8 mouse cellular contexts compared by ENCODE assay signal in the genomic region with DNA sequence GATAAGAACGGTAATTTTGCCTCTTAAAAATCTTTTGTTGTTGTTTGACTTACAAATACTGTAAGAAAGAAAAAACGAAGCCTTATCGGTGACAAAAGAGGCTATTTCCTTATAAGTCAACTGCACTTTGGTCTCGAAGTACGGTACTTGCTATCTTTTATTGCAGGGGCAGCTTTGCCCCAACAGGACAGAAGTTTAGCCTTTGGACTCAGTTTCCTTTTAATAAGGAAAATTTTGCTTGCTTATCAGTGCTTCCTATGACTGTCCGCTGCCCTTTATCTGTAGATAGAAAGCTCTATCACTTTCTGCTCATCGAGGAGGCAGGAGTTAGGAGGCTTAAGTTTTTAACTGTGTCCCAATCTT. TPM values are rescaled to one million over a fixed set of nuclear protein-coding genes. Genes with fewer than 3 reads are reported as not detected.
DNase-seq lines count a peak whose midpoint lies in the region; ATAC-seq and TF ChIP-seq lines count a peak whose summit lies in the region.

No protein-coding gene starts in this region.

- in situ Hi-C loops in CH12.LX (cut with MboI; ENCODE audit: low pct_ligation_motif_present, low pct_unique_long_range_greater_than_20kb, low sequenced_read_pairs), result no loop called here

- peaks cover 46% of the 10 kb centered on the region for H3K79me2 ChIP-seq in CH12.LX (replicated peaks; ENCODE audit: control insufficient read depth, extremely low read depth, insufficient read depth, poor library complexity, severe bottlenecking)

- H3K9me3 ChIP-seq in heart, embryonic 11.5 days (replicated peaks; ENCODE audit: control insufficient read depth, low read length), result 0 out of 2 replicates have a peak, but pooled peaks cover 2% of the 10 kb centered on the region
- peaks cover 5% of the 10 kb centered on the region for H3K9me3 ChIP-seq in CH12.LX (replicated peaks; ENCODE audit: low read length)
- H3K9me3 ChIP-seq in forebrain, embryonic 15.5 days, result no peaks in the 10 kb centered on the region
- H3K9me3 ChIP-seq in liver, embryonic 15.5 days (replicated peaks), result no peaks in the 10 kb centered on the region

- ATAC-seq in heart, embryonic 11.5 days (replicated peaks; ENCODE audit: insufficient number of reproducible peaks, low FRiP score, low TSS enrichment), result no peak
- ATAC-seq in forebrain, embryonic 15.5 days (replicated peaks), result no peak
- ATAC-seq in liver, embryonic 15.5 days (ENCODE audit: insufficient read depth), result no peak

- no peaks in the 10 kb centered on the region for H3K36me3 ChIP-seq in heart, embryonic 11.5 days (ENCODE audit: control insufficient read depth, insufficient read depth, low read length)
- peaks cover 3 to 28% of the 10 kb centered on the region in 2 experiments for H3K36me3 ChIP-seq in CH12.LX (replicated peaks in 1 of 2; ENCODE audit: control insufficient read depth in 1 of 2, insufficient read depth in 1 of 2, low read length in 1 of 2)
- no peaks in the 10 kb centered on the region for H3K36me3 ChIP-seq in forebrain, embryonic 15.5 days
- 0 out of 2 replicates have a peak, but pooled peaks cover 3% of the 10 kb centered on the region for H3K36me3 ChIP-seq in liver, embryonic 15.5 days (replicated peaks)

- peaks cover 13% of the 10 kb centered on the region for H3K4me1 ChIP-seq in heart, embryonic 11.5 days (ENCODE audit: control insufficient read depth, insufficient read depth, low read length)
- H3K4me1 ChIP-seq in CH12.LX (ENCODE audit: control insufficient read depth in 1 of 2, insufficient read depth in 2 of 2), result peaks cover 8 to 40% of the 10 kb centered on the region in 2 experiments
- peaks cover 24% of the 10 kb centered on the region for H3K4me1 ChIP-seq in forebrain, embryonic 15.5 days
- H3K4me1 ChIP-seq in liver, embryonic 15.5 days (replicated peaks), result peaks cover 28% of the 10 kb centered on the region

- peak overlapping the region; percentile 95 for H3K4me3 ChIP-seq in heart, embryonic 11.5 days (ENCODE audit: low read depth, low read length)
- H3K4me3 ChIP-seq in CH12.LX (replicated peaks in 1 of 3; ENCODE audit: low read depth in 2 of 3, low read length in 2 of 3, poor library complexity in 1 of 3), result peak overlapping the region; percentile 89 to 98 (median 95)
- H3K4me3 ChIP-seq in forebrain, embryonic 15.5 days, result peak overlapping the region; percentile 85
- H3K4me3 ChIP-seq in liver, embryonic 15.5 days (replicated peaks), result peak overlapping the region; percentile 91

- H3K27me3 ChIP-seq in heart, embryonic 11.5 days (ENCODE audit: control insufficient read depth, insufficient read depth, low read length), result no peaks in the 10 kb centered on the region
- no peaks in the 10 kb centered on the region for H3K27me3 ChIP-seq in CH12.LX (replicated peaks)
- no peaks in the 10 kb centered on the region for H3K27me3 ChIP-seq in forebrain, embryonic 15.5 days
- no peaks in the 10 kb centered on the region for H3K27me3 ChIP-seq in liver, embryonic 15.5 days

- no peak for DNase-seq in heart, postnatal 36 days
- DNase-seq in CH12.LX (ENCODE audit: extremely low read depth), result no peak
- DNase-seq in layer of hippocampus, postnatal 10 days (ENCODE audit: low spot score in 2 of 2), result no peak
- DNase-seq in ovary, postnatal 14 days (ENCODE audit: low spot score), result no peak
- DNase-seq in spleen, adult 12 weeks (ENCODE audit: low spot score), result no peak

- TF ChIP-seq RAD21 in CH12.LX (IDR thresholded peaks at IDR 0.05; ENCODE audit: low read depth, low read length), result no peak

- H3K4me2 ChIP-seq in heart, embryonic 11.5 days, result peak overlapping the region; percentile 86
- H3K4me2 ChIP-seq in CH12.LX (ENCODE audit: insufficient read depth, low read depth, poor library complexity, severe bottlenecking), result peak overlapping the region; percentile 82
- H3K4me2 ChIP-seq in forebrain, embryonic 15.5 days (replicated peaks), result peak overlapping the region; percentile 85
- H3K4me2 ChIP-seq in liver, embryonic 15.5 days, result peak overlapping the region; percentile 93

- WGBS in heart, embryonic 11.5 days (ENCODE audit: insufficient replicate concordance), result 17% methylated on average over 7 of the region's 7 CpGs
- 67% methylated on average over 7 of the region's 7 CpGs for WGBS in forebrain, embryonic 15.5 days
- 8% methylated on average over 7 of the region's 7 CpGs for WGBS in liver, embryonic 15.5 days (ENCODE audit: insufficient replicate concordance)

- H3K27ac ChIP-seq in heart, embryonic 11.5 days (ENCODE audit: low read depth, low read length), result peak overlapping the region; percentile 41; the same call in 1 of the 2 replicates
- H3K27ac ChIP-seq in CH12.LX (ENCODE audit: insufficient read depth, low read depth), result no peak overlapping the region
- no peak overlapping the region for H3K27ac ChIP-seq in forebrain, embryonic 15.5 days (replicated peaks)
- H3K27ac ChIP-seq in liver, embryonic 15.5 days (replicated peaks), result 0 out of 2 replicates have a peak overlapping the region, but pooled peaks have one; percentile 25

- no peak for TF ChIP-seq POLR2A in CH12.LX (IDR thresholded peaks at IDR 0.05; ENCODE audit: low read depth, low read length)

- H3K9ac ChIP-seq in heart, embryonic 11.5 days (ENCODE audit: low read depth, low read length), result peak overlapping the region; percentile 70
- peak overlapping the region; percentile 64 for H3K9ac ChIP-seq in CH12.LX (ENCODE audit: insufficient read depth, low read depth)
- peak overlapping the region; percentile 90 for H3K9ac ChIP-seq in forebrain, embryonic 15.5 days (replicated peaks)
- H3K9ac ChIP-seq in liver, embryonic 15.5 days, result peak overlapping the region; percentile 36

- TF ChIP-seq EP300 in CH12.LX (IDR thresholded peaks at IDR 0.05; ENCODE audit: low read length), result no peak

- TF ChIP-seq CTCF in CH12.LX (conservative IDR thresholded peaks at IDR 0.05 in 1 of 2, IDR thresholded peaks at IDR 0.05 in 1 of 2; ENCODE audit: low read depth in 2 of 2, low read length in 2 of 2), result no peak

- intact Hi-C loops in heart, postnatal 36 days (cut with DNase I), result no loop called here

- dilution Hi-C loops in CH12.LX (cut with MboI; ENCODE audit: extremely low pct_ligation_motif_present, extremely low pct_unique_long_range_greater_than_20kb, low sequenced_read_pairs), result no loop called here

TF ChIP-seq in CH12.LX, 34 proteins besides CTCF, POLR2A, EP300 and RAD21:
- TF ChIP-seq MAZ (IDR thresholded peaks at IDR 0.05; ENCODE audit: low read depth, low read length) (no peak), BHLHE40 (IDR thresholded peaks at IDR 0.05; ENCODE audit: low read depth, low read length) (no peak), SMC3 (IDR thresholded peaks at IDR 0.05; ENCODE audit: low read depth, low read length) (no peak), NRF1 (IDR thresholded peaks at IDR 0.05; ENCODE audit: low read depth, low read length) (no peak), RCOR1 (conservative IDR thresholded peaks at IDR 0.05; ENCODE audit: low read depth, low read length) (no peak), UBTF (IDR thresholded peaks at IDR 0.05; ENCODE audit: low read depth, low read length) (no peak), ZNF384 (IDR thresholded peaks at IDR 0.05; ENCODE audit: low read depth, low read length) (no peak), ZKSCAN1 (IDR thresholded peaks at IDR 0.05; ENCODE audit: borderline replicate concordance, low read depth, low read length) (no peak), MAFK (IDR thresholded peaks at IDR 0.05; ENCODE audit: insufficient replicate concordance, low read length) (no peak), MYC (IDR thresholded peaks at IDR 0.05; ENCODE audit: low read depth, low read length) (no peak), CHD1 (IDR thresholded peaks at IDR 0.05; ENCODE audit: low read depth, low read length) (no peak), ZMIZ1 (IDR thresholded peaks at IDR 0.05; ENCODE audit: low read depth, low read length) (no peak), ELF1 (IDR thresholded peaks at IDR 0.05; ENCODE audit: low read depth, low read length) (no peak), IRF4 (IDR thresholded peaks at IDR 0.05; ENCODE audit: low read depth, low read length) (no peak), ETS1 (conservative IDR thresholded peaks at IDR 0.05; ENCODE audit: low read depth, low read length) (no peak), CHD2 (IDR thresholded peaks at IDR 0.05; ENCODE audit: low read length) (no peak), PAX5 (IDR thresholded peaks at IDR 0.05; ENCODE audit: low read length) (no peak), SIN3A (IDR thresholded peaks at IDR 0.05; ENCODE audit: low read length) (no peak), ZC3H11A (IDR thresholded peaks at IDR 0.05; ENCODE audit: low read depth, low read length) (no peak)

RNA-seq across cellular contexts. Expression of a gene that starts 1.4 kb away (rescaled TPM):
- polyA plus RNA-seq in heart, embryonic 11.5 days (2014; fragmentation: Nextera tagmentation; extraction: Ambion mirVana), result 274 and 286 TPM in 2 replicates
- total RNA-seq in heart, postnatal 36 days (2021), result 10 to 100 TPM; 33.6 to 34.8 TPM
- total RNA-seq in CH12.LX (2012; rRNA removed) (118 and 120 TPM in 2 replicates), CH12.LX (2014; rRNA removed) (155 and 160 TPM in 2 replicates)
- polyA plus RNA-seq in CH12.LX (2012; ENCODE audit: insufficient read length, low read depth), result 99.6 and 104 TPM in 2 replicates
- 95.1 and 99.0 TPM in 2 replicates for polyA plus RNA-seq in forebrain, embryonic 15.5 days (2015; fragmentation: Nextera tagmentation; extraction: Ambion mirVana)
- 77.2 and 81.6 TPM in 2 replicates for polyA plus RNA-seq in liver, embryonic 15.5 days (2015; fragmentation: Nextera tagmentation; extraction: Ambion mirVana)
- total RNA-seq in layer of hippocampus, postnatal 10 days (2021), result 10 to 100 TPM; 60.9 to 67.9 TPM

RNA-seq across cellular contexts. Expression of a gene that starts 33.9 kb away (rescaled TPM):
- polyA plus RNA-seq in heart, embryonic 11.5 days (2014; fragmentation: Nextera tagmentation; extraction: Ambion mirVana), result not detected in 2 replicates
- total RNA-seq in heart, postnatal 36 days (2021), result under 1 TPM; 0.14 to 0.41 TPM
- total RNA-seq in CH12.LX (2012; rRNA removed) (0.76 TPM in 2 replicates), CH12.LX (2014; rRNA removed) (0.26 TPM in 1 of 2 replicates, not detected in the other)
- 0.29 TPM in 1 of 2 replicates, not detected in the other for polyA plus RNA-seq in CH12.LX (2012; ENCODE audit: insufficient read length, low read depth)
- not detected in 2 replicates for polyA plus RNA-seq in forebrain, embryonic 15.5 days (2015; fragmentation: Nextera tagmentation; extraction: Ambion mirVana)
- polyA plus RNA-seq in liver, embryonic 15.5 days (2015; fragmentation: Nextera tagmentation; extraction: Ambion mirVana), result 7.7 and 8.1 TPM in 2 replicates
- under 1 TPM; 0.27 to 0.40 TPM for total RNA-seq in layer of hippocampus, postnatal 10 days (2021)

Comparison
In these comparisons a context has a peak if more than half of its experiments do, and no peak if none do; other contexts are left out.
1. H3K27ac ChIP-seq: peak in heart, embryonic 11.5 days (single experiment) and liver, embryonic 15.5 days (single experiment); none in CH12.LX (single experiment) and forebrain, embryonic 15.5 days (single experiment).
2. H3K9ac ChIP-seq: peak in every context shown above with its lines; median percentile 90 in forebrain, embryonic 15.5 days; 70 in heart, embryonic 11.5 days; 64 in CH12.LX; 36 in liver, embryonic 15.5 days.
3. Peak in every context shown above with its lines, with median percentiles within 50 percentile points of each other: H3K4me2 ChIP-seq and H3K4me3 ChIP-seq.